Mouse (Mus musculus) hindbrain, embryonic 12.5 days (tissue): ENCODE measurements around the gene Casz1. TPM values are rescaled to one million over a fixed set of nuclear protein-coding genes. Genes with fewer than 3 reads are reported as not detected.

Experiments
- ATAC-seq: fragments of 200-750 bp; cut with Nextera tagmentation; 2 replicates; pipeline ENCODE4 v1.8.0; 2017; ENCODE audit warnings: moderate TSS enrichment; ENCODE audit not compliant: low FRiP score
- H3K27ac ChIP-seq: fragments of 300-500 bp; sonication (generic); 2 replicates; pipeline ENCODE4 v1.5.1; 2016; ENCODE audit warnings: mild to moderate bottlenecking
- H3K27me3 ChIP-seq: fragments of 300-500 bp; sonication (generic); 2 replicates; pipeline ENCODE4 v1.6.1; 2016; ENCODE audit warnings: mild to moderate bottlenecking
- H3K36me3 ChIP-seq: fragments of 300-500 bp; sonication (generic); 2 replicates; pipeline ENCODE4 v1.6.1; 2016; ENCODE audit warnings: mild to moderate bottlenecking
- H3K4me1 ChIP-seq: fragments of 300-500 bp; sonication (generic); 2 replicates; pipeline ENCODE4 v1.6.1; 2016
- H3K4me2 ChIP-seq: fragments of 300-500 bp; sonication (generic); replicated peaks from 2 replicates; pipeline ENCODE4 v1.6.1; 2016; ENCODE audit warnings: mild to moderate bottlenecking
- H3K4me3 ChIP-seq: fragments of 300-500 bp; sonication (generic); 2 replicates; pipeline ENCODE4 v1.5.1; 2016; ENCODE audit warnings: mild to moderate bottlenecking
- H3K9ac ChIP-seq: fragments of 300-500 bp; sonication (generic); 2 replicates; pipeline ENCODE4 v1.6.1; 2016; ENCODE audit warnings: mild to moderate bottlenecking, moderate library complexity
- H3K9me3 ChIP-seq: fragments of 300-500 bp; sonication (generic); replicated peaks from 2 replicates; pipeline ENCODE4 v1.6.1; 2016; ENCODE audit warnings: mild to moderate bottlenecking
- WGBS: fragments of 180-500 bp; shearing (Covaris S2); methylation state at CpG from one replicate; pipeline ENCODE4 v1.1.7; 2016; 5-methylcytosine and 5-hydroxymethylcytosine counted together
- polyA plus RNA-seq: library from polyadenylated mRNA; unstranded; fragments of >200 nt; fragmentation: Nextera tagmentation; extraction: Ambion mirVana; gene quantifications from 2 replicates; pipeline ENCODE4 v1.2.1, GENCODE M21; 2016

Gene Casz1
- polyA plus RNA-seq, 1 experiment from 2014 or later, result 8.9 TPM

- no peak overlapping the region for H3K4me2 ChIP-seq
- WGBS, result 88% methylated on average over 12 of the region's 12 CpGs
These were observed 132.5 kb downstream of the Casz1 start for GRCm38 (mm10) chr4:148936727-148937126.

GRCm38 (mm10) chr4:148938546-148938945 lies 134.3 kb downstream of the Casz1 start:
- Histone ChIP-seq H3K36me3 (peaks cover 2% of the 10 kb centered on the region; the same call in 1 of the 2 replicates), H3K9me3 (no peaks in the 10 kb centered on the region), H3K4me1 (peaks cover 50% of the 10 kb centered on the region), H3K4me3 (no peak overlapping the region), H3K9ac (no peak overlapping the region), H3K27ac (no peak overlapping the region), H3K27me3 (peaks cover 54% of the 10 kb centered on the region), H3K4me2 (no peak overlapping the region)
- no peak for ATAC-seq
- 79% methylated on average over 26 of the region's 26 CpGs for WGBS

More at GRCm38 (mm10) chr4:148936727-148937126, 132.5 kb downstream of the Casz1 start:
- no peak for ATAC-seq
- H3K9me3 ChIP-seq, result no peaks in the 10 kb centered on the region
- H3K9ac ChIP-seq, result no peak overlapping the region
- H3K27ac ChIP-seq, result no peak overlapping the region
- H3K36me3 ChIP-seq, result peaks cover 3% of the 10 kb centered on the region; the same call in 1 of the 2 replicates
- H3K4me1 ChIP-seq, result peaks cover 44% of the 10 kb centered on the region
- H3K27me3 ChIP-seq, result peaks cover 43% of the 10 kb centered on the region
- no peak overlapping the region for H3K4me3 ChIP-seq

- no peaks in the 10 kb centered on the region for H3K9me3 ChIP-seq
- H3K4me2 ChIP-seq, result peak overlapping the region; percentile 43
- H3K9ac ChIP-seq, result peak overlapping the region; percentile 23; the same call in 1 of the 2 replicates
- no peaks in the 10 kb centered on the region; the same call in 1 of the 2 replicates for H3K36me3 ChIP-seq
- WGBS, result 3% methylated on average over 25 of the region's 25 CpGs
- H3K4me3 ChIP-seq, result no peak overlapping the region
- peak; percentile 87 for ATAC-seq
- peaks cover 30% of the 10 kb centered on the region for H3K4me1 ChIP-seq
- H3K27me3 ChIP-seq, result peaks cover 65% of the 10 kb centered on the region
- H3K27ac ChIP-seq, result peak overlapping the region; percentile 78
These were observed 136.5 kb downstream of the Casz1 start for GRCm38 (mm10) chr4:148940674-148941211.

- peak overlapping the region; percentile 78 for H3K27ac ChIP-seq
- ATAC-seq, result peak; percentile 4; the same call in 1 of the 2 replicates
- WGBS, result 55% methylated on average over 11 of the region's 11 CpGs
- H3K4me2 ChIP-seq, result peak overlapping the region; percentile 43
- no peak overlapping the region for H3K4me3 ChIP-seq
- no peaks in the 10 kb centered on the region for H3K9me3 ChIP-seq
- no peaks in the 10 kb centered on the region; the same call in 1 of the 2 replicates for H3K36me3 ChIP-seq
- H3K9ac ChIP-seq, result 0 out of 2 replicates have a peak overlapping the region, but pooled peaks have one; percentile 23
- H3K27me3 ChIP-seq, result peaks cover 65% of the 10 kb centered on the region
- peaks cover 29% of the 10 kb centered on the region for H3K4me1 ChIP-seq
These were observed 137.1 kb downstream of the Casz1 start for GRCm38 (mm10) chr4:148941321-148941720.

- H3K27me3 ChIP-seq, result peaks cover 55% of the 10 kb centered on the region
- WGBS, result 33% methylated on average over 5 of the region's 5 CpGs
- H3K36me3 ChIP-seq, result no peaks in the 10 kb centered on the region; the same call in 1 of the 2 replicates
- H3K27ac ChIP-seq, result no peak overlapping the region
- no peak for ATAC-seq
- peaks cover 31% of the 10 kb centered on the region for H3K4me1 ChIP-seq
- no peak overlapping the region for H3K4me2 ChIP-seq
- H3K9me3 ChIP-seq, result no peaks in the 10 kb centered on the region
- no peak overlapping the region for H3K9ac ChIP-seq
- H3K4me3 ChIP-seq, result no peak overlapping the region
These were observed 138.9 kb downstream of the Casz1 start for GRCm38 (mm10) chr4:148943099-148943498.

GRCm38 (mm10) chr4:148945476-148945881 lies 141.2 kb downstream of the Casz1 start:
- WGBS, result 79% methylated on average over 4 of the region's 4 CpGs
- no peaks in the 10 kb centered on the region for H3K36me3 ChIP-seq
- peak; percentile 12; the same call in 1 of the 2 replicates for ATAC-seq
- peaks cover 41% of the 10 kb centered on the region for H3K4me1 ChIP-seq
- H3K27ac ChIP-seq, result no peak overlapping the region
- no peak overlapping the region for H3K9ac ChIP-seq
- H3K4me2 ChIP-seq, result no peak overlapping the region
- no peak overlapping the region for H3K4me3 ChIP-seq
- H3K9me3 ChIP-seq, result no peaks in the 10 kb centered on the region
- H3K27me3 ChIP-seq, result peaks cover 58% of the 10 kb centered on the region

GRCm38 (mm10) chr4:148946071-148946470 lies 141.8 kb downstream of the Casz1 start:
- Histone ChIP-seq H3K27ac (no peak overlapping the region), H3K4me1 (peaks cover 41% of the 10 kb centered on the region), H3K36me3 (no peaks in the 10 kb centered on the region), H3K9me3 (no peaks in the 10 kb centered on the region), H3K4me2 (no peak overlapping the region), H3K27me3 (peaks cover 64% of the 10 kb centered on the region), H3K9ac (no peak overlapping the region), H3K4me3 (no peak overlapping the region)
- ATAC-seq, result no peak
- 90% methylated on average over 8 of the region's 8 CpGs for WGBS

GRCm38 (mm10) chr4:148947833-148948388 lies 143.7 kb downstream of the Casz1 start:
- Histone ChIP-seq H3K4me2 (no peak overlapping the region), H3K27me3 (peaks cover 76% of the 10 kb centered on the region), H3K4me1 (peaks cover 46% of the 10 kb centered on the region), H3K36me3 (no peaks in the 10 kb centered on the region), H3K27ac (no peak overlapping the region), H3K9me3 (no peaks in the 10 kb centered on the region), H3K4me3 (no peak overlapping the region), H3K9ac (no peak overlapping the region)
- WGBS, result 55% methylated on average over 10 of the region's 10 CpGs
- ATAC-seq, result no peak

GRCm38 (mm10) chr4:148950487-148950886 lies 146.3 kb downstream of the Casz1 start:
- no peaks in the 10 kb centered on the region for H3K36me3 ChIP-seq
- H3K4me3 ChIP-seq, result no peak overlapping the region
- no peaks in the 10 kb centered on the region for H3K9me3 ChIP-seq
- peaks cover 47% of the 10 kb centered on the region for H3K4me1 ChIP-seq
- ATAC-seq, result no peak
- 77% methylated on average over 6 of the region's 6 CpGs for WGBS
- peaks cover 75% of the 10 kb centered on the region for H3K27me3 ChIP-seq
- H3K9ac ChIP-seq, result 0 out of 2 replicates have a peak overlapping the region, but pooled peaks have one; percentile 13
- H3K27ac ChIP-seq, result peak overlapping the region; percentile 35; the same call in 1 of the 2 replicates
- no peak overlapping the region for H3K4me2 ChIP-seq

GRCm38 (mm10) chr4:148950932-148951650 lies 146.9 kb downstream of the Casz1 start:
- H3K27ac ChIP-seq, result peak overlapping the region; percentile 41; the same call in 1 of the 2 replicates
- H3K9ac ChIP-seq, result peak overlapping the region; percentile 13; the same call in 1 of the 2 replicates
- no peaks in the 10 kb centered on the region for H3K36me3 ChIP-seq

GRCm38 (mm10) chr4:148951821-148952291 lies 147.6 kb downstream of the Casz1 start:
- Histone ChIP-seq H3K27me3 (peaks cover 81% of the 10 kb centered on the region), H3K4me3 (peak overlapping the region; percentile 36), H3K4me1 (peaks cover 48% of the 10 kb centered on the region), H3K4me2 (peak overlapping the region; percentile 77), H3K36me3 (no peaks in the 10 kb centered on the region), H3K27ac (no peak overlapping the region), H3K9ac (peak overlapping the region; percentile 59), H3K9me3 (no peaks in the 10 kb centered on the region)
- 0 out of 2 replicates have a peak, but pooled peaks have one; percentile 26 for ATAC-seq
- 4% methylated on average over 40 of the region's 44 CpGs for whole genome bisulfite sequencing

More at GRCm38 (mm10) chr4:148950932-148951650, 146.9 kb downstream of the Casz1 start:
- Histone ChIP-seq H3K4me2 (peak overlapping the region; percentile 77), H3K4me3 (no peak overlapping the region), H3K4me1 (peaks cover 47% of the 10 kb centered on the region), H3K27me3 (peaks cover 78% of the 10 kb centered on the region), H3K9me3 (no peaks in the 10 kb centered on the region)
- 33% methylated on average over 25 of the region's 25 CpGs for WGBS
- ATAC-seq, result peak; percentile 32; the same call in 1 of the 2 replicates
